Mouse (Mus musculus) lung, postnatal 0 days (tissue): ENCODE results near the gene Krt19.

ENCODE experiments used
- CTCF ChIP-seq: IDR thresholded peaks from 2 replicates; pipeline ENCODE4 v1.5.1; 2016; ENCODE audit warnings: antibody characterized with exemption, mild to moderate bottlenecking
- EP300 ChIP-seq: IDR thresholded peaks from 2 replicates; pipeline ENCODE4 v1.6.1; 2016; ENCODE audit warnings: antibody characterized with exemption, mild to moderate bottlenecking, control low read depth

GRCm38 (mm10) chr11:100191820-100192219, 43.4 kb upstream of the Krt19 start:
- TF ChIP-seq CTCF (no peak), EP300 (no peak)
